Mouse (Mus musculus): Measurements from ENCODE around the gene Prl2c5. TPM values are rescaled to one million over a fixed set of nuclear protein-coding genes. Genes with fewer than 3 reads are reported as not detected.
"Not testable (repeated sequence)": the region's sequence is repeated elsewhere in the genome, so short reads cannot be mapped to it uniquely, and the experiment has no call there.

Prl2c5 gene
- polyA plus RNA-seq (2012) = not detected in 2 replicates

DNA sequence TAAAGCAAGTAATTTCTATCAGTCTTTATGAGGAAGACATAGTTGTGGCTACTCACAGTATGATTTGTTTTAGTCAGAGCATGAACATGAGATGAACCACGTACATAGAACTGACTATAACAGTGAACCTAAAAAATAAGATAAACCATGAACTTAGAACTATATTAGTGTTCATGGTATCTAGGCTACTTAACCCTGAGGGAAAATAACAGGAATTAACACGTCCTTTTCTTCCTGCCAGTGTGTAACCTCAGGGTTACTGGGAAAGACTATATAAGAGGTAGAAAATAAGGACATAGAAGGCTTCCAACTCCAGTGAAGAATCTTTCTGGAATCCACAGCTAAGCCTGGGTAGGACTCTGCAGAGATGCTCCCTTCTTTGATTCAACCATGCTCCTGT, at the start of gene Prl2c5:
Gene Prl2c5 (plus strand): TSS at position 301 of the 400 bp plus-strand sequence.
- TF ChIP-seq GATA1 (IDR thresholded peaks at IDR 0.05; ENCODE audit: low read length) = not testable (repeated sequence)

Other genes with a start within 250 kb of the Prl2c5 start
- not detected in 2 replicates for gene Prl2c2, start 177.3 kb upstream of the Prl2c5 start, polyA plus RNA-seq (2012)
- gene Gpr137b, start 211.3 kb downstream of the Prl2c5 start, polyA plus RNA-seq (2012) = not detected in 2 replicates